Mouse (Mus musculus) kidney, postnatal 0 days (tissue): Measurements from ENCODE around the gene Svbp. TPM values are rescaled to one million over a fixed set of nuclear protein-coding genes. Genes with fewer than 3 reads are reported as not detected.
A peak's percentile ranks its signal among the peaks of the same experiment; 100 is the strongest.

Experiments
- ATAC-seq: fragments of 200-750 bp; cut with Nextera tagmentation; replicated peaks from 2 replicates; pipeline ENCODE4 v1.8.0; 2017; ENCODE audit warnings: low read depth, moderate number of reproducible peaks, moderate TSS enrichment, moderate library complexity; ENCODE audit not compliant: low FRiP score
- DNase-seq: peaks from one replicate; pipeline ENCODE4 v3.0.0-alpha.2; 2016; ENCODE audit warnings: low spot score
- H3K27ac ChIP-seq: fragments of 300-500 bp; sonication (generic); 2 replicates; pipeline ENCODE4 v1.5.1; 2014; ENCODE audit warnings: mild to moderate bottlenecking
- H3K27me3 ChIP-seq: fragments of 300-500 bp; sonication (generic); 2 replicates; pipeline ENCODE4 v1.6.1; 2014; ENCODE audit warnings: low read length, mixed read lengths; ENCODE audit not compliant: insufficient read depth
- H3K36me3 ChIP-seq: fragments of 300-500 bp; sonication (generic); 2 replicates; pipeline ENCODE4 v1.6.1; 2014; ENCODE audit warnings: low read length, mixed read lengths; ENCODE audit not compliant: insufficient read depth
- H3K4me1 ChIP-seq: fragments of 300-500 bp; sonication (generic); replicated peaks from 2 replicates; pipeline ENCODE4 v1.6.1; 2014; ENCODE audit warnings: antibody characterized with exemption, low read length, mixed read lengths; ENCODE audit not compliant: insufficient read depth
- H3K4me2 ChIP-seq: fragments of 300-500 bp; sonication (generic); 2 replicates; pipeline ENCODE4 v1.6.1; 2014; ENCODE audit warnings: mild to moderate bottlenecking, low read length, moderate library complexity, mixed read lengths
- H3K4me3 ChIP-seq: fragments of 300-500 bp; sonication (generic); replicated peaks from 2 replicates; pipeline ENCODE4 v1.5.1; 2014; ENCODE audit warnings: low read depth, low read length
- H3K9ac ChIP-seq: fragments of 300-500 bp; sonication (generic); 2 replicates; pipeline ENCODE4 v1.6.1; 2014; ENCODE audit warnings: low read depth, low read length
- H3K9me3 ChIP-seq: fragments of 300-500 bp; sonication (generic); replicated peaks from 2 replicates; pipeline ENCODE4 v1.6.1; 2016; ENCODE audit warnings: low read length, inconsistent platforms, mixed read lengths
- CTCF ChIP-seq: IDR thresholded peaks from 2 replicates; pipeline ENCODE4 v1.5.1; 2016; ENCODE audit warnings: antibody characterized with exemption, low read depth, mild to moderate bottlenecking, moderate library complexity
- WGBS: fragments of 180-500 bp; shearing (Covaris S2); extraction: QIAGEN DNeasy Blood & Tissue Kit; methylation state at CpG from one replicate; pipeline ENCODE4 v1.1.7; 2014; 5-methylcytosine and 5-hydroxymethylcytosine counted together
- polyA plus RNA-seq: library from polyadenylated mRNA; unstranded; fragments of >200 nt; fragmentation: Nextera tagmentation; extraction: Ambion mirVana; gene quantifications from 2 replicates; pipeline ENCODE4 v1.2.1, GENCODE M21; 2015

Gene Svbp
- polyA plus RNA-seq, 1 experiment from 2014 or later = 150 TPM

- Histone ChIP-seq H3K4me3 (no peak overlapping the region), H3K36me3 (peaks cover 32% of the 10 kb centered on the region), H3K27ac (no peak overlapping the region), H3K4me2 (no peak overlapping the region), H3K4me1 (no peaks in the 10 kb centered on the region), H3K9me3 (no peaks in the 10 kb centered on the region), H3K27me3 (no peaks in the 10 kb centered on the region), H3K9ac (no peak overlapping the region)
- 74% methylated on average over 1 of the region's 1 CpGs for WGBS
- peak; percentile 78 for TF ChIP-seq CTCF
- ATAC-seq (peak; percentile 63; the same call in 1 of the 2 replicates), DNase-seq (peak; percentile 59)
Observed at GRCm38 (mm10) chr4:119223696-119224095, 28.6 kb downstream of the Svbp start.

DNA sequence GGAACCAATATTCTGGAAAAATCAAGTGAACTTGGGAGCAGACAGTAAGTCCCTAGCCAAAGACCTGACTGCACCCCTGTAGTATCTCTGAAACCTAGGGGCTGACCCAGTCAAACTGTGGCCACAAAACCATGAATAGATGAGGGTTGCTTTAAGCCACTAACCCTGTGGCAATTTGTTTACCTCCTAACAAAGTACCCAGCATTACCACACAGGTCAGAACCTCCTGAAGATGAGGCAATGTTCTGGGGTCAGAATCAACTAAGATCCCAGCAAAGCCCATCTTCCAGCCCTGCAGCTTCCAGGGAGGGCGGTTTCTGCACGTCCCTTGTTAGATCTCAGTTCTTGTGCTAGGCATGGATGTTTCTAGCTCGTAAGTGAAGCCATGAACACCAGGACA lies 29.4 kb downstream of the Svbp start:
- Histone ChIP-seq H3K36me3 (peaks cover 32% of the 10 kb centered on the region), H3K27ac (no peak overlapping the region), H3K9ac (no peak overlapping the region), H3K4me1 (no peaks in the 10 kb centered on the region), H3K4me2 (no peak overlapping the region), H3K4me3 (no peak overlapping the region), H3K27me3 (no peaks in the 10 kb centered on the region), H3K9me3 (no peaks in the 10 kb centered on the region)
- 98% methylated on average over 3 of the region's 3 CpGs for WGBS
- TF ChIP-seq CTCF = no peak
- DNase-seq = no peak
- no peak for ATAC-seq

- Histone ChIP-seq H3K9ac (no peak overlapping the region), H3K27ac (no peak overlapping the region), H3K4me3 (no peak overlapping the region), H3K9me3 (no peaks in the 10 kb centered on the region), H3K4me2 (no peak overlapping the region), H3K36me3 (peaks cover 32% of the 10 kb centered on the region), H3K27me3 (no peaks in the 10 kb centered on the region), H3K4me1 (no peaks in the 10 kb centered on the region)
- ATAC-seq = no peak
- TF ChIP-seq CTCF = no peak
- 88% methylated on average over 9 of the region's 9 CpGs for WGBS
- DNase-seq = no peak
Observed at GRCm38 (mm10) chr4:119225719-119226118, 30.6 kb downstream of the Svbp start.

GRCm38 (mm10) chr4:119226751-119227150 lies 31.6 kb downstream of the Svbp start:
- no peak for ATAC-seq
- no peak overlapping the region for H3K27ac ChIP-seq
- H3K4me2 ChIP-seq = no peak overlapping the region
- WGBS = 95% methylated on average over 11 of the region's 11 CpGs
- DNase-seq = no peak
- no peaks in the 10 kb centered on the region for H3K27me3 ChIP-seq
- H3K9ac ChIP-seq = no peak overlapping the region
- peaks cover 3% of the 10 kb centered on the region; the same call in 1 of the 2 replicates for H3K4me1 ChIP-seq
- no peaks in the 10 kb centered on the region for H3K9me3 ChIP-seq
- no peak for TF ChIP-seq CTCF
- peaks cover 32% of the 10 kb centered on the region for H3K36me3 ChIP-seq
- no peak overlapping the region for H3K4me3 ChIP-seq

- Histone ChIP-seq H3K4me1 (peaks cover 4% of the 10 kb centered on the region; the same call in 1 of the 2 replicates), H3K4me2 (peak within 1 kb of the TSS; percentile 86), H3K9ac (peak within 1 kb of the TSS; percentile 75), H3K9me3 (no peaks in the 10 kb centered on the region), H3K27me3 (no peaks in the 10 kb centered on the region), H3K36me3 (no peaks in the 10 kb centered on the region), H3K27ac (peak within 1 kb of the TSS; percentile 68), H3K4me3 (peak within 1 kb of the TSS; percentile 77)
- TF ChIP-seq CTCF = no peak
- peak; percentile 95 for ATAC-seq
- under 1% methylated on average over 71 of the region's 71 CpGs for WGBS
- DNase-seq = peak; percentile 99
Observed at GRCm38 (mm10) chr4:119232410-119233255, 37.5 kb downstream of the Svbp start, which contains the start of the genes AU022252 and P3h1. TSS of gene AU022252 (minus strand) at chr4:119232712. TSS of gene P3h1 (plus strand) at chr4:119232915.

GRCm38 (mm10) chr4:119233256-119233901 lies 38.3 kb downstream of the Svbp start:
- Histone ChIP-seq H3K27me3 (no peaks in the 10 kb centered on the region), H3K27ac (peak overlapping the region; percentile 68), H3K9me3 (no peaks in the 10 kb centered on the region), H3K9ac (peak overlapping the region; percentile 68), H3K4me3 (peak overlapping the region; percentile 77), H3K4me1 (peaks cover 4% of the 10 kb centered on the region; the same call in 1 of the 2 replicates), H3K36me3 (no peaks in the 10 kb centered on the region), H3K4me2 (peak overlapping the region; percentile 86)
- peak; percentile 49 for TF ChIP-seq CTCF
- under 1% methylated on average over 36 of the region's 36 CpGs for WGBS
- DNase-seq (peak; percentile 91), ATAC-seq (no peak; the same call in 1 of the 2 replicates)
